Mouse (Mus musculus) midbrain, embryonic 14.5 days (tissue): Measurements from ENCODE around the gene Gm17660. TPM values are rescaled to one million over a fixed set of nuclear protein-coding genes. Genes with fewer than 3 reads are reported as not detected.

Experiments
- ATAC-seq: fragments of 200-750 bp; cut with Nextera tagmentation; 2 replicates; pipeline ENCODE4 v1.8.0; 2017; ENCODE audit warnings: moderate number of reproducible peaks, moderate library complexity; ENCODE audit not compliant: low FRiP score, low TSS enrichment
- DNase-seq: peaks from one replicate; pipeline ENCODE4 v3.0.0-alpha.2; 2015
- H3K27ac ChIP-seq: fragments of 300-500 bp; sonication (generic); replicated peaks from 2 replicates; pipeline ENCODE4 v1.5.1; 2014; ENCODE audit warnings: mild to moderate bottlenecking, low read depth, low read length, moderate library complexity
- H3K27me3 ChIP-seq: fragments of 300-500 bp; sonication (generic); 2 replicates; pipeline ENCODE4 v1.6.1; 2014; ENCODE audit warnings: low read length, control low read depth, mixed read lengths; ENCODE audit not compliant: control insufficient read depth, insufficient read depth
- H3K36me3 ChIP-seq: fragments of 300-500 bp; sonication (generic); 2 replicates; pipeline ENCODE4 v1.6.1; 2014; ENCODE audit warnings: low read length, control low read depth; ENCODE audit not compliant: control insufficient read depth, insufficient read depth
- H3K4me1 ChIP-seq: fragments of 300-500 bp; sonication (generic); 2 replicates; pipeline ENCODE4 v1.6.1; 2014; ENCODE audit warnings: mild to moderate bottlenecking, antibody characterized with exemption, low read length, control low read depth; ENCODE audit not compliant: control insufficient read depth, insufficient read depth
- H3K4me2 ChIP-seq: fragments of 300-500 bp; sonication (generic); 2 replicates; pipeline ENCODE4 v1.6.1; 2014; ENCODE audit warnings: mild to moderate bottlenecking, low read length, moderate library complexity
- H3K4me3 ChIP-seq: fragments of 300-500 bp; sonication (generic); replicated peaks from 2 replicates; pipeline ENCODE4 v1.5.1; 2014; ENCODE audit warnings: low read depth, low read length
- H3K9ac ChIP-seq: fragments of 300-500 bp; sonication (generic); replicated peaks from 2 replicates; pipeline ENCODE4 v1.6.1; 2014; ENCODE audit warnings: mild to moderate bottlenecking, low read length, moderate library complexity
- H3K9me3 ChIP-seq: fragments of 300-500 bp; sonication (generic); 2 replicates; pipeline ENCODE4 v1.6.1; 2016; ENCODE audit warnings: low read length, control low read depth, mixed read lengths; ENCODE audit not compliant: control insufficient read depth
- WGBS: fragments of 180-500 bp; shearing (Covaris S2); extraction: QIAGEN DNeasy Blood & Tissue Kit; methylation state at CpG from one replicate; pipeline ENCODE4 v1.1.7; 2014; 5-methylcytosine and 5-hydroxymethylcytosine counted together
- polyA plus RNA-seq: library from polyadenylated mRNA; unstranded; fragments of >200 nt; fragmentation: Nextera tagmentation; extraction: Ambion mirVana; gene quantifications from 2 replicates; pipeline ENCODE4 v1.2.1, GENCODE M21; 2014

The Gm17660 gene
- polyA plus RNA-seq, 1 experiment from 2014 or later, result not detected

- H3K9ac ChIP-seq, result no peak overlapping the region
- 5% methylated on average over 6 of the region's 8 CpGs for WGBS
- no peaks in the 10 kb centered on the region for H3K9me3 ChIP-seq
- no peak overlapping the region for H3K4me3 ChIP-seq
- no peaks in the 10 kb centered on the region for H3K27me3 ChIP-seq
- ATAC-seq (peak; percentile 95), DNase-seq (peak; percentile 60)
- no peak overlapping the region for H3K4me2 ChIP-seq
- H3K27ac ChIP-seq, result peak overlapping the region; percentile 17; the same call in 1 of the 2 replicates
- 0 out of 2 replicates have a peak, but pooled peaks cover 6% of the 10 kb centered on the region for H3K4me1 ChIP-seq
- no peaks in the 10 kb centered on the region for H3K36me3 ChIP-seq
These were observed 5.0 kb downstream of the Gm17660 start for GRCm38 (mm10) chr5:104072272-104072886.

- no peak overlapping the region for H3K27ac ChIP-seq
- H3K4me1 ChIP-seq, result 0 out of 2 replicates have a peak, but pooled peaks cover 6% of the 10 kb centered on the region
- WGBS, result 61% methylated on average over 4 of the region's 4 CpGs
- H3K36me3 ChIP-seq, result no peaks in the 10 kb centered on the region
- no peak overlapping the region for H3K9ac ChIP-seq
- no peaks in the 10 kb centered on the region for H3K27me3 ChIP-seq
- DNase-seq, result no peak
- H3K9me3 ChIP-seq, result no peaks in the 10 kb centered on the region
- no peak overlapping the region for H3K4me2 ChIP-seq
- no peak overlapping the region for H3K4me3 ChIP-seq
- ATAC-seq, result no peak
These were observed 6.4 kb downstream of the Gm17660 start for GRCm38 (mm10) chr5:104071048-104071447.

GRCm38 (mm10) chr5:104068751-104069150, 8.7 kb downstream of the Gm17660 start:
- H3K4me3 ChIP-seq, result no peak overlapping the region
- 84% methylated on average over 7 of the region's 7 CpGs for WGBS

GRCm38 (mm10) chr5:104062773-104063551, 14.4 kb downstream of the Gm17660 start:
- ATAC-seq, result no peak
- H3K36me3 ChIP-seq, result peaks cover 44% of the 10 kb centered on the region
- 87% methylated on average over 11 of the region's 11 CpGs for WGBS

More at GRCm38 (mm10) chr5:104068751-104069150, 8.7 kb downstream of the Gm17660 start:
- H3K36me3 ChIP-seq, result peaks cover 8% of the 10 kb centered on the region; the same call in 1 of the 2 replicates
- no peak overlapping the region for H3K9ac ChIP-seq
- 0 out of 2 replicates have a peak, but pooled peaks cover 6% of the 10 kb centered on the region for H3K4me1 ChIP-seq
- DNase-seq, result peak; percentile 49
- no peaks in the 10 kb centered on the region for H3K9me3 ChIP-seq
- ATAC-seq, result no peak
- H3K27me3 ChIP-seq, result no peaks in the 10 kb centered on the region
- no peak overlapping the region for H3K4me2 ChIP-seq
- H3K27ac ChIP-seq, result no peak overlapping the region

GRCm38 (mm10) chr5:104061936-104062772, 15.3 kb downstream of the Gm17660 start:
- Histone ChIP-seq H3K4me1 (no peaks in the 10 kb centered on the region), H3K36me3 (peaks cover 44% of the 10 kb centered on the region), H3K27ac (no peak overlapping the region), H3K9ac (no peak overlapping the region), H3K27me3 (no peaks in the 10 kb centered on the region), H3K9me3 (no peaks in the 10 kb centered on the region), H3K4me3 (no peak overlapping the region), H3K4me2 (no peak overlapping the region)
- no peak for DNase-seq
- 79% methylated on average over 13 of the region's 13 CpGs for WGBS
- no peak for ATAC-seq

More at GRCm38 (mm10) chr5:104062773-104063551, 14.4 kb downstream of the Gm17660 start:
- no peaks in the 10 kb centered on the region for H3K27me3 ChIP-seq
- no peaks in the 10 kb centered on the region for H3K4me1 ChIP-seq
- H3K9me3 ChIP-seq, result no peaks in the 10 kb centered on the region
- no peak overlapping the region for H3K9ac ChIP-seq
- H3K4me3 ChIP-seq, result no peak overlapping the region
- no peak for DNase-seq
- no peak overlapping the region for H3K27ac ChIP-seq
- no peak overlapping the region for H3K4me2 ChIP-seq

- Histone ChIP-seq H3K4me1 (no peaks in the 10 kb centered on the region), H3K9me3 (no peaks in the 10 kb centered on the region), H3K4me3 (no peak overlapping the region), H3K36me3 (peaks cover 44% of the 10 kb centered on the region), H3K27ac (no peak overlapping the region), H3K4me2 (no peak overlapping the region), H3K9ac (no peak overlapping the region), H3K27me3 (no peaks in the 10 kb centered on the region)
- ATAC-seq (no peak), DNase-seq (peak; percentile 12)
- 88% methylated on average over 5 of the region's 5 CpGs for WGBS
These were observed 17.0 kb downstream of the Gm17660 start for GRCm38 (mm10) chr5:104060429-104060828.

- DNase-seq, result no peak
- Histone ChIP-seq H3K4me1 (no peaks in the 10 kb centered on the region), H3K4me2 (no peak overlapping the region), H3K27ac (no peak overlapping the region), H3K4me3 (no peak overlapping the region), H3K36me3 (peaks cover 43% of the 10 kb centered on the region), H3K9ac (no peak overlapping the region), H3K9me3 (no peaks in the 10 kb centered on the region), H3K27me3 (no peaks in the 10 kb centered on the region)
- 80% methylated on average over 9 of the region's 9 CpGs for WGBS
- no peak for ATAC-seq
These were observed 17.8 kb downstream of the Gm17660 start for GRCm38 (mm10) chr5:104059628-104060027.

GRCm38 (mm10) chr5:104058021-104058420, 19.4 kb downstream of the Gm17660 start:
- no peaks in the 10 kb centered on the region for H3K9me3 ChIP-seq
- ATAC-seq (no peak), DNase-seq (peak; percentile 20)
- H3K9ac ChIP-seq, result no peak overlapping the region
- 66% methylated on average over 15 of the region's 15 CpGs for WGBS
- H3K36me3 ChIP-seq, result peaks cover 35% of the 10 kb centered on the region
- no peaks in the 10 kb centered on the region for H3K27me3 ChIP-seq
- H3K4me1 ChIP-seq, result no peaks in the 10 kb centered on the region
- no peak overlapping the region for H3K4me2 ChIP-seq
- no peak overlapping the region for H3K4me3 ChIP-seq
- no peak overlapping the region for H3K27ac ChIP-seq
